Mouse (Mus musculus) heart, embryonic 15.5 days (tissue): ENCODE data around the gene Ezr. TPM values are rescaled to one million over a fixed set of nuclear protein-coding genes. Genes with fewer than 3 reads are reported as not detected.
A peak's percentile ranks its signal among the peaks of the same experiment; 100 is the strongest.

Experiments
- ATAC-seq: fragments of 200-750 bp; cut with Nextera tagmentation; replicated peaks from 2 replicates; pipeline ENCODE4 v1.8.0; 2017; ENCODE audit warnings: low read depth, moderate TSS enrichment; ENCODE audit not compliant: insufficient number of reproducible peaks, insufficient read depth, low FRiP score
- H3K27ac ChIP-seq: fragments of 300-500 bp; sonication (generic); 2 replicates; pipeline ENCODE4 v1.5.1; 2015; ENCODE audit warnings: mild to moderate bottlenecking, inconsistent platforms
- H3K27me3 ChIP-seq: fragments of 300-500 bp; sonication (generic); 2 replicates; pipeline ENCODE4 v1.6.1; 2015; ENCODE audit warnings: inconsistent platforms
- H3K36me3 ChIP-seq: fragments of 300-500 bp; sonication (generic); 2 replicates; pipeline ENCODE4 v1.6.1; 2015; ENCODE audit warnings: mild to moderate bottlenecking, inconsistent platforms
- H3K4me1 ChIP-seq: fragments of 300-500 bp; sonication (generic); replicated peaks from 2 replicates; pipeline ENCODE4 v1.6.1; 2015; ENCODE audit warnings: inconsistent platforms
- H3K4me2 ChIP-seq: fragments of 300-500 bp; sonication (generic); 2 replicates; pipeline ENCODE4 v1.6.1; 2015; ENCODE audit warnings: inconsistent platforms, mild to moderate bottlenecking, moderate library complexity
- H3K4me3 ChIP-seq: fragments of 300-500 bp; sonication (generic); 2 replicates; pipeline ENCODE4 v1.5.1; 2015; ENCODE audit warnings: mild to moderate bottlenecking, inconsistent platforms
- H3K9ac ChIP-seq: fragments of 300-500 bp; sonication (generic); 2 replicates; pipeline ENCODE4 v1.6.1; 2015; ENCODE audit warnings: mild to moderate bottlenecking, inconsistent platforms
- H3K9me3 ChIP-seq: fragments of 300-500 bp; sonication (generic); replicated peaks from 2 replicates; pipeline ENCODE4 v1.6.1; 2016; ENCODE audit warnings: inconsistent platforms
- WGBS: fragments of 180-500 bp; shearing (Covaris S2); methylation state at CpG from one replicate; pipeline ENCODE4 v1.1.7; 2015; ENCODE audit warnings: mixed read lengths; 5-methylcytosine and 5-hydroxymethylcytosine counted together
- polyA plus RNA-seq: library from polyadenylated mRNA; unstranded; fragments of >200 nt; fragmentation: Nextera tagmentation; extraction: Ambion mirVana; gene quantifications from 2 replicates; pipeline ENCODE4 v1.2.1, GENCODE M21; 2015

Ezr gene
- 109 and 136 TPM in 2 replicates for polyA plus RNA-seq

- Histone ChIP-seq H3K36me3 (no peaks in the 10 kb centered on the region), H3K9ac (peak within 1 kb of the TSS; percentile 87), H3K9me3 (no peaks in the 10 kb centered on the region), H3K27me3 (no peaks in the 10 kb centered on the region), H3K4me3 (peak within 1 kb of the TSS; percentile 77), H3K27ac (peak within 1 kb of the TSS; percentile 94), H3K4me2 (peak within 1 kb of the TSS; percentile 94), H3K4me1 (peaks cover 39% of the 10 kb centered on the region)
- ATAC-seq = peak; percentile 87
- under 1% methylated on average over 52 of the region's 52 CpGs for whole genome bisulfite sequencing
These were observed at the start of gene Ezr for GRCm38 (mm10) chr17:6782611-6783005. Ezr (minus strand) TSS chr17:6782784.

- Histone ChIP-seq H3K36me3 (no peaks in the 10 kb centered on the region), H3K9ac (no peak overlapping the region), H3K4me3 (no peak overlapping the region), H3K27ac (no peak overlapping the region), H3K27me3 (no peaks in the 10 kb centered on the region), H3K4me1 (peaks cover 11% of the 10 kb centered on the region; the same call in 1 of the 2 replicates), H3K4me2 (no peak overlapping the region), H3K9me3 (no peaks in the 10 kb centered on the region)
- no peak for ATAC-seq
- 37% methylated on average over 1 of the region's 1 CpGs for WGBS
These were observed 47.5 kb upstream of the Ezr start for GRCm38 (mm10) chr17:6830004-6830592.

- no peaks in the 10 kb centered on the region for H3K27me3 ChIP-seq
- peak overlapping the region; percentile 60 for H3K4me3 ChIP-seq
- H3K27ac ChIP-seq = peak overlapping the region; percentile 89
- peak overlapping the region; percentile 73 for H3K4me2 ChIP-seq
- no peak for ATAC-seq
- 61% methylated on average over 7 of the region's 7 CpGs for WGBS
- no peaks in the 10 kb centered on the region for H3K9me3 ChIP-seq
- no peaks in the 10 kb centered on the region for H3K36me3 ChIP-seq
- H3K4me1 ChIP-seq = peaks cover 11% of the 10 kb centered on the region; the same call in 1 of the 2 replicates
- H3K9ac ChIP-seq = peak overlapping the region; percentile 46; the same call in 1 of the 2 replicates
These were observed 46.1 kb upstream of the Ezr start for GRCm38 (mm10) chr17:6828531-6829150.

GRCm38 (mm10) chr17:6827740-6828461 lies 45.3 kb upstream of the Ezr start:
- H3K4me1 ChIP-seq = peaks cover 11% of the 10 kb centered on the region; the same call in 1 of the 2 replicates
- peak overlapping the region; percentile 46 for H3K9ac ChIP-seq
- H3K27me3 ChIP-seq = no peaks in the 10 kb centered on the region
- peak overlapping the region; percentile 60 for H3K4me3 ChIP-seq
- peak overlapping the region; percentile 89 for H3K27ac ChIP-seq
- H3K36me3 ChIP-seq = no peaks in the 10 kb centered on the region
- H3K4me2 ChIP-seq = peak overlapping the region; percentile 73
- WGBS = under 1% methylated on average over 64 of the region's 64 CpGs
- no peaks in the 10 kb centered on the region for H3K9me3 ChIP-seq
- peak; percentile 96 for ATAC-seq

GRCm38 (mm10) chr17:6827159-6827733 lies 44.7 kb upstream of the Ezr start:
- no peak for ATAC-seq
- no peaks in the 10 kb centered on the region for H3K27me3 ChIP-seq
- peak overlapping the region; percentile 60 for H3K4me3 ChIP-seq
- H3K9ac ChIP-seq = peak overlapping the region; percentile 42
- no peaks in the 10 kb centered on the region for H3K9me3 ChIP-seq
- no peaks in the 10 kb centered on the region for H3K36me3 ChIP-seq
- WGBS = 18% methylated on average over 10 of the region's 10 CpGs
- peak overlapping the region; percentile 73 for H3K4me2 ChIP-seq
- peak overlapping the region; percentile 89 for H3K27ac ChIP-seq
- peaks cover 11% of the 10 kb centered on the region; the same call in 1 of the 2 replicates for H3K4me1 ChIP-seq

- Histone ChIP-seq H3K9ac (no peak overlapping the region), H3K9me3 (no peaks in the 10 kb centered on the region), H3K27ac (no peak overlapping the region), H3K4me2 (no peak overlapping the region), H3K36me3 (no peaks in the 10 kb centered on the region), H3K4me3 (no peak overlapping the region), H3K27me3 (no peaks in the 10 kb centered on the region), H3K4me1 (peaks cover 19% of the 10 kb centered on the region)
- WGBS = 75% methylated on average over 5 of the region's 5 CpGs
- no peak for ATAC-seq
These were observed 34.2 kb upstream of the Ezr start for GRCm38 (mm10) chr17:6816796-6817195.

- H3K4me1 ChIP-seq = peaks cover 19% of the 10 kb centered on the region
- H3K4me2 ChIP-seq = no peak overlapping the region
- no peaks in the 10 kb centered on the region for H3K9me3 ChIP-seq
- no peaks in the 10 kb centered on the region for H3K36me3 ChIP-seq
- no peak overlapping the region for H3K4me3 ChIP-seq
- no peak overlapping the region for H3K27ac ChIP-seq
- WGBS = 42% methylated on average over 1 of the region's 1 CpGs
- H3K9ac ChIP-seq = no peak overlapping the region
- no peak for ATAC-seq
- no peaks in the 10 kb centered on the region for H3K27me3 ChIP-seq
These were observed 33.6 kb upstream of the Ezr start for GRCm38 (mm10) chr17:6816151-6816550.

GRCm38 (mm10) chr17:6814656-6815055 lies 32.1 kb upstream of the Ezr start:
- Histone ChIP-seq H3K9me3 (no peaks in the 10 kb centered on the region), H3K27me3 (no peaks in the 10 kb centered on the region), H3K4me3 (no peak overlapping the region), H3K4me2 (no peak overlapping the region), H3K4me1 (peaks cover 19% of the 10 kb centered on the region), H3K36me3 (no peaks in the 10 kb centered on the region), H3K27ac (no peak overlapping the region), H3K9ac (no peak overlapping the region)
- WGBS = 16% methylated on average over 4 of the region's 4 CpGs
- ATAC-seq = no peak

GRCm38 (mm10) chr17:6812851-6813191 lies 30.2 kb upstream of the Ezr start:
- Histone ChIP-seq H3K36me3 (no peaks in the 10 kb centered on the region), H3K4me2 (no peak overlapping the region), H3K27ac (peak overlapping the region; percentile 49), H3K9me3 (no peaks in the 10 kb centered on the region), H3K27me3 (no peaks in the 10 kb centered on the region), H3K9ac (no peak overlapping the region), H3K4me1 (peaks cover 19% of the 10 kb centered on the region), H3K4me3 (no peak overlapping the region)
- WGBS = 26% methylated on average over 3 of the region's 3 CpGs
- ATAC-seq = no peak

- H3K9ac ChIP-seq = no peak overlapping the region
- no peak for ATAC-seq
These were observed 29.6 kb upstream of the Ezr start for GRCm38 (mm10) chr17:6811931-6812850.

More at GRCm38 (mm10) chr17:6811931-6812850, 29.6 kb upstream of the Ezr start:
- Histone ChIP-seq H3K9me3 (no peaks in the 10 kb centered on the region), H3K27me3 (no peaks in the 10 kb centered on the region), H3K4me1 (peaks cover 16% of the 10 kb centered on the region), H3K36me3 (no peaks in the 10 kb centered on the region), H3K4me2 (no peak overlapping the region), H3K4me3 (no peak overlapping the region), H3K27ac (peak overlapping the region; percentile 49; the same call in 1 of the 2 replicates)
- WGBS = 38% methylated on average over 7 of the region's 7 CpGs
